Mouse (Mus musculus) retina, adult 2 months (tissue): ENCODE data around the gene Rflna.

ENCODE experiments used
- DNase-seq: peaks from one replicate; pipeline ENCODE4 v3.0.0-alpha.2; 2012; ENCODE audit warnings: low read depth, low spot score

Rflna gene

DNA sequence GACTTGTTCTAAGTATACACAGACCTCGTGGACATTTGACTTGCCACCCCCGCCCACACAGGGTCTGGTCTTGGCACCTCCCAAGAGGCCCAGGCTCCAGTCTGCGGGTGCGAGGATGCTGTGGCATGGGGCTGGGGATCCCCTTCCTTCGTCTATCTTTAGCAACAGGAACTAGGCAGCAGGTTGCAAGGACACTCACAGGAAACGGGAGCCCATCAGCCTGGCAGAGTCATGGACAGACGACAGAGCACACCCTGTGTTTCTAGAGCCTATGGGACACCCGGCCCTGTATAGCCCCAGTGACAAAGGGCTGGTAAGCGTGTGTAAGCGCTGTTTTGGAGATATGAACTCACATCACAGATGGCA lies 49.2 kb downstream of the Rflna start:
- DNase-seq: no peak

DNA sequence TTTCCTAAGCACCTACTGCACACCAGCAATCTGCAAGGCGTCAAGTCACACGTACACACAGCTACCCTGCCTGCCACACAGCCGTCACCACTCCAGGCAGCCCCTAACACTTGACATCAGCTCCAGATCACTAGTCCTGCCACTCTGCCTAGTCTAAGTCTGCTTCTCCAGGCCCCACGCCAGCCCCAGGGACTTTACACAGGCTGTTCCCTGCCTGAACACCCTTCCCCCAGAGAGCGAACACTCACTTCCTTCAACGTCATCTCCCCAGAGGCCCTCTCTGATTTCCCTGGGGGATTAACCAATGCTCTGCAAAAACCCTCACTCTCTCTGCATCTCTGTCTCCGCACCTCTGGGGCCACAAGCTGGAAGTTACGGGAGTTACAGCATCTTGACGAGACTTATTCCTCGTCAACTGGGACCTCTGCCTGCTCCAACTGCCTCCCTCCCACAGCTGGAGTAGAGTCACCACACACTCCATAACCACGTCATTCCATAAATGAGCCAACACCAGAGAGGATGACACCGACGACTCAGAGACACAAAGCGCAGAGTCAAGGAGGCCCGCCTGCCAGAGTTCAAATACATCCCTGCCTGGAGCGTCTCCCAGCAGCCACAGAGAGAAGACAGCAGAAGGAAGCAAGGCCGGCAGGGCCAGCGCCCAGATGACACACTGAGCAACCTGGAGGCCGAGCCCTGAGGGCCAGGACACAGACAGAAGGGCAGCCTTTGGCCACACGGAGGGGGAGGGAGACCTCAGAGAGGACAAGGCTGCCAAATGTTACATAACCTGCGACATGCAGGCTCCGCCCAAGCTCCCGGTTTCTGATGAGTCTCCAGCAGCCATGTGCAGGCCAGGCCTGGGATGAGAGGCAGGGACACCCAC lies 49.8 kb downstream of the Rflna start:
- no peak for DNase-seq

DNA sequence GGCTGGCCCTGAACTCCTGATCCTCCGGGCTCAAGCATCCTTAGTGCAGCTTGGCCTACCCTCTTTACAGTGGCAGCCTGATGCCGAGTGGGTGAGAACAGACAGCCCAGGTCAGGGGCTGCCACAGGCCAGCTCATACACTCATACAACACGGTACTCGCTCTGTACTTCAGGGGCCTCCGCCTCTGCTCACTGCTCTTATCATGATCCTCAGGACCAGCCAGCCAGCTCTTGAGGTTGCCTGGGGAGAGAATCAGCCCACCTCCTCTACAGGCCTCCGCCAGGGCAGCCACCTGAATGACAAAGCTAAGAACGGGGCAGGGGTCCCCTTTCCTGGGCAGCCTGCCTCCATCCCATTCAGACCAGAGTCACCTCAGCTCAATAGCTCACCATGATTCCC lies 50.6 kb downstream of the Rflna start:
- DNase-seq: no peak

DNA sequence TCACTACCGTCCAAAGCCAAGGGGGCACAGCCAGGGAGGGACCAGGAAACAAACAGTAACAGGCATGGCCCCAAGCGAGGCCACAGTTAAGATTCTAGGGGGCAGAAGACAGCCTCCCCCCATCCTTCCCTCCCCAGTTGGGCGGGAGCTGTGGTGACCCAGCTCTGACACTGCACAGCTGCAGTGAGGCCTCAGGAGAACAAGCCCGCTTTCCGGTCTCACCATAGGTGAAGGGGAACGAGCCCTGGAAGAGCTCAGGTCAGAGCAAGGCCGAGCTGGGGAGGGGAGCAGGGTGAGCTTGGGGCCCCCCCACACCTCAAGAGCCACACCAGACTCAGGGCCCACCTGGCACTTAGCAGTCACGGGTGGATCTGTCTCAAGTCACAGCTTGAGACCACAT lies 52.9 kb downstream of the Rflna start:
- no peak for DNase-seq

DNA sequence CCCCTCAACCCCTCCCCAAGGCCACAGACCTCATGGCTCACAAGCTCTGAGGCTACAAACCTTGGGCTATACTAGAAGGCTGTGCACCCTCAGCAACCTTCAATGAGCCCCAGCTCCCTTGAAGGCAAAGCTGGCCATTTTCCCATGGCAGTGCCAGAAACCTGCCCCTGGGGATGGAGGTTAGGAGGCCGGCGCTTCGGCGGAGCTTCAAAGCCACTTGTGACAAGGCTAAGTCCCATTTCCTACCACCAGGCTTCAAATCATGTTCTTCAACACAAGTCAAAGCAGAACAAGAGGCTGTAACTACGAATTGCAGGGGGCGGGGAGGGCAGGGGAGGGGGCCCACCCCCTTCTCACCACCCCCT lies 53.3 kb downstream of the Rflna start:
- no peak for DNase-seq

DNA sequence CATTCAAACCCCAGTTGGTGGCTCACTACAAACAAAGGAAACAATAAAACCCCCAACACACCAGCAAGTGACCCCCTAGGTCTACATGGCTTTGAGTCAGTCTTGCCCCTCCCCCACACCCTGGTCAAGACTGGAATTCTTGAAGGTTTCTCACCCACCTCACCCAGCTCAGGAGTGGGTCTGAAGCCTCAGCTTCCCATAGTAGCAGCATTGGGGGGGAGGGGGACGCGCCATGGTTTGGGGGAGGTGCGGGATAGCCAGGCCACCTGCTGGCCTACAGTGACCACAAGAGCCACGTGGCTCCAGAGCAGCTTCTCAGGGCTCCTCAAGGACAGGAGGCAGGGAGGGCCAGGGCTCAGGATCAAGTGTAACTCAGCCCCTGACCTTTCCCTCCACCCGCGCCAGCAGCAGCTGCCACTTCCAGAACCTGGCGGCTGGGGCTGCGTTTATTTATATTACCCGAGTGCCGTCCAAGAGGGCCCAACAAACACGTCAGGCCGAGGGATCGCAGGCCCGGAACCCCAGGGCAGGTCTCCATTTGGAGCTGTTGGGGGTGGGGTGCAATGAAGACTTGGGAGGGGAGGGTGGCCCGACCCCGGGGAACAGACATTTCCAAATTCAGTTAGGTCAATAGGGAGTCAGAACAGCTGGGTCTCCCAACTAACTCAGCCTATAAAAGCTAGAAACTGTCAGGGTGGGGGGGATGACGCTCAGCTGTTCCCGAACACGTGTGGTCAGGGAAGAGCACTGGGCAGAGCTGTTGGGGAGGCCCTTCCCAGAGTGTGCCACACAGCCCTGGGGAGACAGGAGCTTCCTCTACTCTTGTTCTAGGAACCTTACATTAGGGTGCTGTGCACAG lies 53.9 kb downstream of the Rflna start:
- no peak for DNase-seq

DNA sequence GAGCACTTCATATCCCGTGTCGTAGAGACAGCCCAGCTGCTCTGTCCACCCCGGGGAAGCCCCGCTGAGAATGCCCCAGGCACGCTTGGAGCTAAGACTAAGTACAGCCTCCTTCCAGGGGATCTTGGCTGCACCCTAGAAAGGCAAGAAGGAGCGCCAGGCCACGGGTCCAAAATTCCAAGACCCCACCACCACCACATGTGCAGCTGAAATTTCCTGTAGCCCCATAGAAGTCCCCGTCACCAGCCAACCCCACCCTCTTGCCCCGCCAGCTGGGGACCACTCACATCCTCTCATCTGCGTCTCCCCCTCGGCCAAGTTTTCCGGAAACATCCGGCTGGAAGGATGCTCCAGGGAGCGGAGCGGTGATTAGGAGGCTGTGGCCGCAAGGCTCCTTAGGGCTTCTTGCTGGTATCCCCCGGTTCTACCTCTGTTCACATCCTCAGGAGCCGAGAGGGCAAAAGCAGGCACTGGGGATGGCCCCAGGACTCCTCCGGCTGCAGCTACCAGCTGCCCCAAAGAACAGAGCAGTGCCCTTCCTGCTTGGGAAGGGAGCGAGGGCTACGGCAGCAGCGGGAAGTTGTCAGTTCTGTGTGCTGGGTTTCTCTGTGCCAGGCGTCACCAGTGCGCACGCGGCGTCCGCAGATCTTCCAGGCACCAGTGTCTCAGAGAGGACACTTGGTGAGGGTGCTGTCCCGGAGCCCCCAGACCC lies 54.7 kb downstream of the Rflna start:
- DNase-seq: no peak

DNA sequence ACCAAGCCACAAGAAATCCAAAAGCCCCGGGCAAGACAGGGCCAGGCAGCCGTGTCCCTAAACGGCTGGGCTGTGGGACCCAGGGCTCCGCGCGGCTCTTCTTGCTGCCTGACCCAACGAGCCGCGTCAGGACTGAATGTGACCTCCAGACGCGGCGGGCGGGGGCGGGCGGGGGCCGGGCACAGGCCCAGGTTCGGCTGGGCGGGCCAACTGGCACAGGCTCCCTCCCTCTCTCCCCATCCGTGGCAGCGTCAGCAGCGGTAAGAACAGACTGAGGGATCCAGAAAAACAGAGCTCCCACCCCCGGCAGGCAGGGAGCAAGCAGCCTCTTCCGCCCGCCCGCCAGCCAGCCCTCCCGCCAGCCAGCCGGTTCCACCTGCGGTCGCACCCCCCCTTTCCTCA lies 55.2 kb downstream of the Rflna start:
- DNase-seq: no peak
